Mouse (Mus musculus): ENCODE measurements at regions not wholly inside any gene's neighbourhood (a gene's known extent, or its start where the extent isn't known, plus 50 kb on each side); places are given as distances from the start of the nearest gene placed in this dataset.

GRCm38 (mm10) chr12:31130434-31130833 is 56.8 kb downstream of the Fam110c start:
- no peak for DNase-seq (ENCODE audit: low read depth, low spot score)
- WGBS = 75% methylated on average over 2 of the region's 2 CpGs

DNA sequence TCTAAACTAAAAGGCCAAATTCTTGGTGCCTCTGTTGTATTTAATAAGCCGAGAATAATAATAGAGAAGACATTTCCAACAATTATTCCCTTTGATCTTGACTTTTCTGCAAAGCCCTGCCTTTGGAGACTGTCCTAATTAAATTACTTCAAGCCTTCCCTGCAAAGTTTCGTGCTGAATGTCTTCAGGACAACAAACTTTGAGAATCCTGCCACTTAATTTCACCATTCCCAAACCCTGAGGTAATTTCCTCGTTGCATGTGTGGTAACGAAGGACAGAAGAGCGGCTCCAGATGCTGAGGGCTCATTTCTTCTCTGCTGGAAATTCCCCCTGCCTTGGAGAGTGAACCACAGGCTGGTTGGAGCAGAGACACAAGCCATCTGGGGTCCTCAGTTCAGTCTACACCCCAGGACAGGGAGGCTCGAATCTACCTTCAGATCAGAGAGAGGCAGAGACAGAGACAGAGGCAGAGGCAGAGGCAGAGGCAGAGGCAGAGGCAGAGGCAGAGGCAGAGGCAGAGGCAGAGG is 60.9 kb downstream of the Fam110c start:
- WGBS = 69% methylated on average over 6 of the region's 6 CpGs
- no peak for DNase-seq (ENCODE audit: low read depth, low spot score)

- DNase-seq (ENCODE audit: low read depth, low spot score) = no peak
- 75% methylated on average over 10 of the region's 10 CpGs for WGBS
Observed at GRCm38 (mm10) chr12:31136364-31136763, 62.7 kb downstream of the Fam110c start.

- no peak for DNase-seq (ENCODE audit: low read depth, low spot score)
- WGBS = 46% methylated on average over 3 of the region's 3 CpGs
Observed at GRCm38 (mm10) chr12:31136911-31137310, 63.2 kb downstream of the Fam110c start.

DNA sequence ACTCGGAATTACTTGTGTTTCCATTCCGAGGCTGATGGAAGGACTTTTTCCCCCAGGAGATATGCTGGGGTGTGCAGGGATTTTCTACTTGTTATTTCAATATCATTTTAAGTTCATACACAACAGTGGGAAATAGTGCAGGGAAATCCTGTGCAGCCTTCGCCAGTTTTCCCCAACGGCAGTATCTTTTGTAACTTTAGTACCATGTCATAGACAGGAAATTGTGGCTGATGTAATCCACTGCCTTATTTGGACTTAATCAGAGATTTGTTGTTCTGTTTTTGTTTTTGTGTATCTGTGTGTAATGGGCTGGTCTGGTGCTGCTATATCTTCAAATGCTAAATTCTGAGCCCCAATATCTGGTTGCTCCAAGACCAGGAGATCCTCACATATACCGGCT is 63.8 kb downstream of the Fam110c start:
- 65% methylated on average over 5 of the region's 5 CpGs for WGBS
- no peak for DNase-seq (ENCODE audit: low read depth, low spot score)

- no peak for DNase-seq (ENCODE audit: low read depth, low spot score)
Observed at GRCm38 (mm10) chr12:31139853-31140252, 66.2 kb downstream of the Fam110c start.

GRCm38 (mm10) chr12:31143266-31143665 is 69.6 kb downstream of the Fam110c start:
- no peak for DNase-seq (ENCODE audit: low read depth, low spot score)
- 76% methylated on average over 6 of the region's 6 CpGs for WGBS

More at GRCm38 (mm10) chr12:31139853-31140252, 66.2 kb downstream of the Fam110c start:
- WGBS = 51% methylated on average over 4 of the region's 4 CpGs

DNA sequence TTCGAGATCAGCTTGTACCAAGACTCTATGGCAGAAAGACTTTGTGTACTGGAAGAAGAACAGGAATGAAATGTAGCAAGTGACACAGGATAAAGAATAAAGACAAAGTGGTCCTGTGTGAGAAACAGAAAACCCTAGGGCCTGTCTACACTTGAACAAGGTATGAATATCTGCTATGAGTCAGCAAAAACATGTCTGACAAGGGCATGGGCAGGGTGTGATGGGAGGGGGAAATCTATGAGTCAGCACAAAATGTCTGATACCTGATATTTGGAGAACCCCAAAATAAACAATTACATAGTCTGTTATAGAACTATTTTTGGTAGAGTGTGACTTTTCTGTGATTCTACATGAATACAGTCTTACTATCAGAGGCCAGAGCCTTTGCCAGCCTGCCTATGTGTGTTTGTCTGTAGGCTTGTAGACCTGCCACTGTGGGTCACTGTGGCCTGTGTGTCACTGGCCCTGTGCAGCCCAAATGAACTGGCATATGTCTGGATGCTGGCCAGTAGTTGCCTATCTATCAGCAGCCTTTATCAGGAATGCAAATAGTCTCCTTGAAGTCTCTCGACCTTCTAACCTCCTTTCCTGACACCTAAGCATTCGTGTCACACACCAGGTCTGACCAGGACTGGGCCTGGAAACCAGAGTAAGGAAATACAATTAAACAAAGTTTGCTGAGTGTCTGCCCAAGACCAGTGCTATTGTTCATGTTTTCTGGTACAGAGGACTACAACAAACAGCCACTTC is 71.5 kb downstream of the Fam110c start:
- WGBS = 60% methylated on average over 3 of the region's 3 CpGs
- DNase-seq (ENCODE audit: low read depth, low spot score) = no peak

DNA sequence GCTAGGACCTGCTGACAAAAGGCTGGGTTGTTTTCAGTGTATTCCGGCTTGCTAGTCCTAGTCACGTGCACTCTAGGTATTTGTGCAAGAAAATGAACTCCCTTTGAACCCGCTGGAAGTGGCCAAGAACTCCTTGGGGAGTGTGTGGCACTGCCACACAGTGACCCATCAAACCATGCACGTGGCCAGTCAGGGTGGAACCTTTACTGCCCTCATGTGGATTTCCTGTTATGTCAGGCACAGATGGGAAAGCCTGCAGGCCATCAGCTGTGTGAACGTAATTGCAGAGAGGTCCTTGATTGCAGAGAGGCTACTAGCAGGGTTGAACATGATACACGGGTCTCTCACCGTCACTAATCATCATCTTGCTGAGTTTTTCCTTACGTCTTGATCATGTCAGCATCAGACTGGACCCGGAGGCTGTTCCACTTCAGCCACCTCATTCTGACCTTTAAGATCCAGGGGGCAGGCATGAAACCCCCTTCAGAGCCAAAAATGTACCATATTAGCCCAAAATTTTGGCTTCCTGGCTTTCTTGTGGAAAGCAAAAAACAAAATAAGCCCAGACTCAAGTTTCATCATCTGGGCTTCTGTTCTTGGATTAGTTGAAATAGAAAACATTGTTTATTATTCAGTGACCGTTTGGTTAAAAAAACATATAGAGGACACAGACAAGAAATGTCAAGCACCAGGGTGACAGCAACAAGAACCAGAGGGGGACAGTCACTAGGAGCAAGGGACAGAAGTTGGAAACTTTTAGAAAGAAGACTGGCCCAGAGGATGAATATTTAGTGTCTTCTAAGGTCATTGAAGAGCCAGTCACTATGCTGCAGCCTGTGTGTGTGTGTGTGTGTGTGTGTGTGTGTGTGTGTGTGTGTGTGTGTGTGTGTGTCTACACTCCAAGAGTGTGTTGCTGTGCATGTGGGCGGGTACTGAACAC is 75.0 kb downstream of the Fam110c start:
- WGBS = 61% methylated on average over 11 of the region's 11 CpGs
- no peak for DNase-seq (ENCODE audit: low read depth, low spot score)

DNA sequence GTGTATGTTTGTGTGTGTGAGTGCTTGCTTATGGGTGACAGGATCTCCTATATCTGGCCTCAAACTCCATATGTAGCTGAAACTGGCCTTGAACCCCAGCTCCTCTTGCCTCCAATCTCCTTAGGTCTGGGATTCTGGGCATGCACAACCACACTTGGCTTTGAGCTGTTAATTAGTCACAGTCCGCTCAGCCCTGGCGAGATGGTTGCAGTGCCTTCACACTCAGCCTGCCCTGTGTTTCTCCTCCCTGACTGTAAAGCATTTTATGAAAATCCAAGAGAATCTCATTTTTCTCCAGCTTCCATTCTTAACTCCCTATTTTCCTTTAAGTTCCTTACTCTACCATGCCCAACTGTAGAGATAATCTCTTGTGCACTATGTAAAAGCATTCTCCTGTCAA is 80.1 kb downstream of the Fam110c start:
- no peak for DNase-seq (ENCODE audit: low read depth, low spot score)
- WGBS = 79% methylated on average over 2 of the region's 2 CpGs

DNA sequence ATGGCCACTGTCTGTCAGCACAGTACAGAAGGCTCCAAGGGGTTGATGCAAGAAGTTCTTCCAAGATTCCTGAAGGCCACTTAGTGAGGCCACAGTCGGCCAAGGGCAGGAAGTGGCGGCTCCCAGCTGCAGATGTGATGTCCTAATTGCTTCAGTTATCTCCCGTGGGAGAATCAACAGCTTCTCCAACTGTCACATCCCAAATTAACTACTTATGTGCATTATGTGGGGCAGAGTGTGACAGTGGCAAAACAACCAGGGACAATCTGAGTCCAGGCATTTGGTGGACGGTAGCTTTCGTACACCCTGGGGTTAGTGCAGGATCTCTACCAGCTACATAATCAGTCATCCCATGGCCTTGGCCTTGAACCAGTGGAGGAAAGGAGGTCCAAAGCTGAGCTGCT is 80.9 kb downstream of the Fam110c start:
- DNase-seq (ENCODE audit: low read depth, low spot score) = no peak
- WGBS = 59% methylated on average over 5 of the region's 5 CpGs

GRCm38 (mm10) chr12:31156154-31156720 is 82.6 kb downstream of the Fam110c start:
- DNase-seq (ENCODE audit: low read depth, low spot score) = no peak
- 54% methylated on average over 13 of the region's 13 CpGs for WGBS

- 71% methylated on average over 3 of the region's 3 CpGs for WGBS
- no peak for DNase-seq (ENCODE audit: low read depth, low spot score)
Observed at GRCm38 (mm10) chr12:31157453-31157852, 83.1 kb upstream of the Gm6993 start.

GRCm38 (mm10) chr12:31157890-31158289 is 82.7 kb upstream of the Gm6993 start:
- DNase-seq (ENCODE audit: low read depth, low spot score) = no peak
- 77% methylated on average over 1 of the region's 1 CpGs for WGBS

- 58% methylated on average over 4 of the region's 4 CpGs for WGBS
- no peak for DNase-seq (ENCODE audit: low read depth, low spot score)
Observed at GRCm38 (mm10) chr12:31158885-31159284, 81.7 kb upstream of the Gm6993 start.

- WGBS = 63% methylated on average over 7 of the region's 7 CpGs
Observed at GRCm38 (mm10) chr12:31159378-31159777, 81.2 kb upstream of the Gm6993 start.

DNA sequence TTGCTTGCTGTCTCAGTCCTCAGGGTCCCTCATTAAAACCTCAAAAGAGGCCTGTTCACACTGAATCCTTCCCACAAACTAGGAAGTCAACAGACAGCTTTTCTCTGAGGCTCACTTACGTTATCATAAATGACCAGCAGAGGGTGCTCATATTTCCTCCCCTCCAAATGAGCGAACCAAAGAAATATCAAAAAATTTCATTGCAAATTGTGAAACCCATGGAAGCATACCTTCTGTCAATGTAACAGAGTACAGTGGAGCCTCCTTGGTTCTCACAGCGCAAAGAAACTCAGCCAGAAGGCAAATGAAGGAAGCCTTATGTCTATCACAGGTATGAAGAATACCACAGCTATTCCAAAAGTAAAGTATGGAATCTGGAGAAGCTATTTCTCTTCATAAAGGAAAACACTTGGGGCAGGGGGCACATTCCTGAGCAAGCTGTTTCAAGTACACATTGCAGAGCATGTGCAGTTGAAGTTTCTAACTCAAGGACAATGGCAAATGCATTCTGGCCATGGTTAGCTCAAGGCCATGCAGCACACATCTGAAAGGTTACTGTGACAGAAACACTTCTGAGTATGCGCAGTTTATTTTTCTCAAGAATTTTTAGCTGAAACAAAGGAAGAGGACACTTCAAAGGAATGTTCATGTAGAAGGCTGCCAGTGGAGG is 72.2 kb upstream of the Gm6993 start:
- DNase-seq (ENCODE audit: low read depth, low spot score) = peak; percentile 16
- WGBS = 52% methylated on average over 4 of the region's 4 CpGs

More at GRCm38 (mm10) chr12:31159378-31159777, 81.2 kb upstream of the Gm6993 start:
- no peak for DNase-seq (ENCODE audit: low read depth, low spot score)

DNA sequence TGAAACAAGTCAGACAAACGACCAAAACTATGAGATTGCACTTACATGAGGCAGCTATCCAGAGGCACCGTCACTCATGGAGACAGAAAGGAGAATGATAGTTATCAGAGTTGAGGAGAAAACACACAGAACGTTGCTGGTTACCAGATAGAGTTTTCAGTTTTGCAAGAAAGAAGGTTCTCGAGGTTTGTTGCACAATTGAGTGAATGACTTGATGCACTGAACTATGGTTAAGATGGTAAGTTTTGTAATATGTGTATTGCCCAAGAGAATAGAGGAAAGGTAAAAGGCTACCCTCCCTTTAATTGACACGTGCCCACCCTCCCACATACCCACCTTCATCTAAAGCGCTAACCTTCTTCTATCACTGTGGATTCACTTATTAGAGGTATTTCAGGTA is 70.5 kb upstream of the Gm6993 start:
- 67% methylated on average over 6 of the region's 6 CpGs for WGBS
- no peak for DNase-seq (ENCODE audit: low read depth, low spot score)

GRCm38 (mm10) chr12:31170546-31171160 is 69.9 kb upstream of the Gm6993 start:
- 66% methylated on average over 10 of the region's 10 CpGs for WGBS
- no peak for DNase-seq (ENCODE audit: low read depth, low spot score)
